Mouse (Mus musculus): ENCODE data around the gene Ankrd28. TPM values are rescaled to one million over a fixed set of nuclear protein-coding genes. Genes with fewer than 3 reads are reported as not detected.

Gene Ankrd28
- total RNA-seq, 2 experiments from 2014 or later, result 24.2 to 35.7 TPM

DNA sequence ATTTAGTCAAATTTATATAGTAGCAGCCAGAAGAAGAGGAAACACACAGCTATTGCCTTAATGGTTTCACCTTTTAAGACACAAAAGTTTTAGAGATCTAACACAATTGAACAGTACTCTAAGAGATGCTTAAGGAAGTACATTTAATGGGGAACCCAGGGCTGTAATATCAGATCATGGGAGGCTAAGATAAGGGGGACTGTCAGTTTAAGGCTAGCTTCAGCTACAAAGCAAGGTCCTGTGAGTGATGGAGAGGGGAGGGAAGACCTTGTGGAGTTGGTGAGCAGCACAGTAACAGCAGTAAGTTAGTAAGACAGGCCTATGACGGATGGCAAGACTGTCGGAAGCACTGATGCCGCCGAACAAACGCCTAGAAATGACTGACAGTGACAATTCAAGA, 113.1 kb downstream of the Ankrd28 start:
- ATAC-seq (ENCODE audit: poor library complexity, severe bottlenecking), result no peak

GRCm38 (mm10) chr14:31715669-31716068, 114.8 kb downstream of the Ankrd28 start:
- ATAC-seq (ENCODE audit: poor library complexity, severe bottlenecking), result no peak

DNA sequence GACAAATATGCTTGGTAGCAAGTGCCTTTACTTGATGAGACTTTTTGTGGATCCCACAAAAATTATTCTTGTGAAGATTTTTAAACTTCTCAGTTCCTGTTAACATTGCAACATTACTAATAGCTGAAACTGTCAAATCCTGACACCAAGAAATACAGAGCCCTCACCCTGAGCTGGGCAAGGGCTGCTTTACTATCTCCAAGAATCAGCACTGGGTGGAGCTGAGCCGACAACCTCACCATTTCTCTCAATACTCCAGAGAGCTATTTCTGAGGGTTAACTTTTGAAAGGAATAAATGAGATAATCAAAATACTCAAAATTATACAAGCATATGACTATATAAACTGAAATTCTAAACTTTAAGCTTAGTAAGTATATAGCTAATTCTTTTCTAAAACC, 121.1 kb downstream of the Ankrd28 start:
- ATAC-seq (ENCODE audit: poor library complexity, severe bottlenecking), result no peak

- no peak for ATAC-seq (ENCODE audit: poor library complexity, severe bottlenecking)
These were observed 130.1 kb downstream of the Ankrd28 start for GRCm38 (mm10) chr14:31700376-31700775.

DNA sequence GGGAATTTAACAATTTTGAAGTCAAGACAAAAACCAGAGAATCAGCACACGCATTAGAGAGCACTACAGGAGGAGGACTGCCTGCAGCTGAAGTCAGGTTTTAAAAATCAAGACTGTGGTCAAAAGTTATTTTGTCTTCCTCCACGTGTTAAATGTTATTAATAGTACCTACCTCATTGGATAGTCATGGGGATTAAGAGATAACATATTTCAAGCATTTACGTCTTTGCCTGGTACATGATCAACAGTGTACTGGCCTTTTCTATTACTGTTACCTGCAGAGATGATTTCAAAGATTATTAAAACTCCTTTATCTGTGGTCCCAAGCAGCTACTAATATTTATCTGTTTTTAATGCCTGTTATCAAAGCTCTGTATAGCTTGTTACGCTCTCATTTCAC, 132.7 kb downstream of the Ankrd28 start:
- no peak for ATAC-seq (ENCODE audit: poor library complexity, severe bottlenecking)

GRCm38 (mm10) chr14:31697346-31697745, 133.1 kb downstream of the Ankrd28 start:
- ATAC-seq (ENCODE audit: poor library complexity, severe bottlenecking), result no peak

- 0 out of 2 replicates have a peak, but pooled peaks have one; percentile 7 for ATAC-seq (ENCODE audit: poor library complexity, severe bottlenecking)
These were observed 133.5 kb downstream of the Ankrd28 start for GRCm38 (mm10) chr14:31696985-31697303.

DNA sequence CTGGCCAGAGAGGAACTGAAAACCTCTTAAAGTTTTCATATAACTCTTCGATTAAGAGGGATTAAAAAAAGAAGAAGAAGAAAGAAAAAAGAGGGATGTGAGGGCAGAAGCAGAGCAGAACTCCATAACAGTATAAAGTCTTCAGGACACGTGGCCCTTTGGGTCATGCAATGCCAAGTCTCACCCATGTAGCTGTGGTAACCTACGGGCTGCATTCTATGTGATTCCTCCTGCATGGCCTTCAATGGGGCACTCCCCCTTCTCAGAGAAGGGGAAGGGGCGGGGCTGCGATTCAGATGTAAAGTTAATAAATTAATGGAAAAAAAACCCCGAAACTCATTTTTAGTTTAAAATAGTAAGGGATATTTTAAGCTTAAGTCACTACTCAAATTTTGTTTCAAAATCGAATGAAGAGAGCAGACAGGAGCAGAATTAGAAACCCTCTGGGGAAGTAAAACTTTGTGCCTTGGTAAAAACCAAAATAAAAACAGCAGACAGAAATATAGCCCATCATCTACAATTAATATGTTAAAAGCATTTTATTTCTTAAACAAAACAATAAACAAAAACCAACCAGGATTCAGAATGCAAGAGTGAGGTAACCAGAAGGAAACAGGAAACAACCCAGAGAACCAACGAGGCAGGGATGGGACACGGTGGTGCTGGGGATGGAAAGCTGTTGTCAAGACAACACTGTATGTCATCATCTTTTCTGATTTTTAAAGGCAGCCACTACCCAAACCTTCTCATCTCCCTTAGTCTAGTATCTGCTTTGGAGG, 134.1 kb downstream of the Ankrd28 start:
- peak; percentile 52 for ATAC-seq (ENCODE audit: poor library complexity, severe bottlenecking)

- no peak for ATAC-seq (ENCODE audit: poor library complexity, severe bottlenecking)
These were observed 137.9 kb downstream of the Ankrd28 start for GRCm38 (mm10) chr14:31692536-31692935.

GRCm38 (mm10) chr14:31686231-31686630, 144.2 kb downstream of the Ankrd28 start:
- no peak for ATAC-seq (ENCODE audit: poor library complexity, severe bottlenecking)

DNA sequence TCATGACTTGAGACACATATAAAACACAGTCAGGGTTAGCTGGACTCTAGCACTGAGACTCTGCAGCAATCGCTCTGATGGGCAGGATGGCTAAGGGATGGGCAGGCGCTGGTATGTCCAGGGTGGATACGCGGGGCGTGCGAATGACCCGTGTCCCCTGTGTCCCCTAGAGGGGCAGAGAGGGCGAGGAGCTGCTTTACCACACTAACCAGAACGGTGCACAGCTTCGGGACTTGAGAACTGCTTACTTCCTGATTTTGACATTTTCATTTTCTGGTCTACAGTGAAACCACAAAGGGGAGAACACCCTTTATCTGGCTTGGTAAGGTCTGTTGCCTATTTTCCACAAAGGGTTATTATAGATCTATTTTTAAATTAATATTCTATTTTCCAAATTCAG, 144.8 kb downstream of the Ankrd28 start:
- peak; percentile 75 for ATAC-seq (ENCODE audit: poor library complexity, severe bottlenecking)

DNA sequence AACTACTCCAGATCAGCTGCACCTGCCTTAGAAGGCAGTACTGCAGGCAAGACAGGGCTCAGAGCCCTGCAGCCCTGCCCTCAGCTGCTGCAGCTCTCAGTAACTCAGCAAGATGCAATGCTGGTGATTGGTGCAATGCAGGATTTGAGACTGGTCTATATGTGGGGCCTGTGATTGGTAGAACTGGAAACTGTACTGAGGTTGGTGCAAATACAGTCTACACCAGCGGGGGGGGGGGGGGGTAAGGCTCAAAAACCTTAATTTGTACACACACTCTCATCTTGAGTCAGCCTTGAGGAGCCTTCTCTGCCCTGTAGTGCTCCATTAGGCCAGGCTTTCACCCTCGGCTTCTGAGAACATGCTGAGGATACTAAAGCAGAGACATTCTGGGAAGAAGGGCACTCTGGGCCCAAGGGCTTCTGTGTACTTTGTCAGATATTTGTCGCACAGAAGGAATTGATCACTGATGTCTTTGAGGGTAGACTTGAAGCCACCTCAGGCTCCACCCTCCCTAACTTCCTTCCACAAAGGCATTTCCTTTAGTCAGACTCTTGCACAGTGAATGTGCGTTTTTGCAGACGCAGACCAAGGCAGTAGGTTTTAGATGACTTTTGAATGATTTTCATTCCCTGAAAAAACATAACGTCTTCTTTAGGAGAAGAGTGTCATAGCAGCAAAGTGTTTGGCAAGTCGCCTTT, 146.0 kb downstream of the Ankrd28 start:
- ATAC-seq (ENCODE audit: poor library complexity, severe bottlenecking), result peak; percentile 77

DNA sequence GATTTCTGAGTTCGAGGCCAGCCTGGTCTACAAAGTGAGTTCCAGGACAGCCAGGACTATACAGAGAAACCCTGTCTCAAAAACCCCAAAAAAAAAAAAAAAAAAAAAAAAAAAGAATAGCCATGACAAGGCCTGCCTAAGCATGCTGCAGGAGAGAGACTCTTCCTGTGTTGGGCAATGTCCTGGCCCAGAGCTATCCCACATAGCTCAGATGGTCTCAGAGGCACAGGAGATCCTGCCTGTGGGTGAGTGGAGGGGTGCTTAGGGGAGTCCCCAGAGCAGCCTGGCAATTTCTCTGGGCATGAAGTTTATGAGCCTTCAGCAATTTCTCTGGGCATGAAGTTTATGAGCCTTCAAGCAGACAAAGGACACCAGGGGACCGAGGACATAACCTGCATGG, 146.8 kb downstream of the Ankrd28 start:
- ATAC-seq (ENCODE audit: poor library complexity, severe bottlenecking), result no peak

DNA sequence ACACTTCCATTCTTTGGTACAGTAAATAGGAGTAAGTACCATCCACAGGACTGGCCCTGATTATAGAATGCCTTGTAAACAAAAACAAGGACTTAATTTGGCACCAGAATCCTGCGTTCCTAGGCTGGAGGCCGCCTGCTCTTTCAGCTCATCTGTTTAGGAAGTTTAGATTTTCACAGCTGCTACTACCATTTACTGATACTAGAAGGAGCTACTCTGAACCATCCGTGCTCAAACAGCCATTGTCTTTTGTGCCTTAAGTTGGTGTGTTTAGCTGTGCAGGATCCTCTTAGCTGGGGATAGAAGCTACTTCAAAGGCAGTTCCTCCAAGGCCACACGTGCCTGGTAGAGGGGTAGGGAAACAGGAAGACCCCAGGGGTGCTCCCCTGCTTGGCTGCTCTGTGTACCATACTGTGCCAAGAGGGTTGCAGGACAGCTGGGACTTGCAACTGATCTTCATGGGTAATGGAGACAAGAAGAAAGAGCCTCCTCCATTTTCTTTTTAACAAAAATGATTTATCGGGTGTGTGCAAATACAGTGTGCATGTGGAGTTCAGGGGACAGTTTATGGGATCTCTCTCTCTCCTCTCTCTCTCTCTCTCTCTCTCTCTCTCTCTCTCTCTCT, 148.4 kb downstream of the Ankrd28 start:
- no peak for ATAC-seq (ENCODE audit: poor library complexity, severe bottlenecking)

- no peak for ATAC-seq (ENCODE audit: poor library complexity, severe bottlenecking)
These were observed 149.2 kb downstream of the Ankrd28 start for GRCm38 (mm10) chr14:31681291-31681690.

DNA sequence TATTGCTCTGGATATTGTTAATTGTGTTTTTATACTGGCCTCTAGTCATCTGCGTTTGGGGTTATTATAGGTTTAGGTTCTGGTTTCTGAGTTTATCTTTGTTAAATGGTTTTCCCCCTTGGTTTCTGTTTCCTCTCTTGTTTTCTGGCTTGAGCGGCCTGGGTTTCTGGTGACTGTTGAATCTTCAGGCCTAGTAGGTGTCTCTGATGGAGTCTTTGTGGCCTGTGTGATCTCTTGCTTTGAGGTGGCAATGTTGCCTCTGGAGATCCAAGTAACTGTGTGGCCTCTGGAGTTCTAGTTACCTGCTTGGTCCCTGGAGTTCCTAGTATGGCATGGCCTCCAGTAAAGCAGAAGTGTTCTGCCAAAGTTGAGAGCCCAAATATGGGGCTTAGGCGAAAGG, 149.8 kb downstream of the Ankrd28 start:
- ATAC-seq (ENCODE audit: poor library complexity, severe bottlenecking), result no peak

- ATAC-seq (ENCODE audit: poor library complexity, severe bottlenecking), result peak; percentile 62
These were observed 158.7 kb downstream of the Ankrd28 start for GRCm38 (mm10) chr14:31671635-31672320.

GRCm38 (mm10) chr14:31669642-31670490, 160.6 kb downstream of the Ankrd28 start:
- peak; percentile 77 for ATAC-seq (ENCODE audit: poor library complexity, severe bottlenecking)

DNA sequence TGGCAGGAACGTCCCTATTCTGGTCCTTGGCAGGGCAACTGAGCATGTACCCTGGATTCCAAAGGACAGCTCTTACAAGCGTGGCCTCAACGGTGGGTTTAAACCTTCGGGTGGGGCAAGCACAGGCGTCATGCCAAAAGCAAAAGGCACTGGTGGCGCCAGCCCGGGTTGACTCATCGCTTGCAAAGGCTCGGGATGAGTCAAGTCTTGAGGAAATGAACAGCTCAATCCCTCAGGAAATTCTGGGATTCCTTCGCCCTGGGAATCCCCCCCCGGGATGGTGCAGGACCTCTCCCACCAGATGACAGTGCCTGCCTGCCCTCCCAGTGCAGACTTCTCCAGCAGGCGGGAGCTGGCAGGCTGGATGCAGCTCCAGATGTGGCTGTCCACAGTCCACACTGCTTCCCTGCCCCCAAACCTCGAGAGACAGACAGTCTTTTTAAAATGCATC, 161.3 kb downstream of the Ankrd28 start:
- ATAC-seq (ENCODE audit: poor library complexity, severe bottlenecking), result 0 out of 2 replicates have a peak, but pooled peaks have one; percentile 2

DNA sequence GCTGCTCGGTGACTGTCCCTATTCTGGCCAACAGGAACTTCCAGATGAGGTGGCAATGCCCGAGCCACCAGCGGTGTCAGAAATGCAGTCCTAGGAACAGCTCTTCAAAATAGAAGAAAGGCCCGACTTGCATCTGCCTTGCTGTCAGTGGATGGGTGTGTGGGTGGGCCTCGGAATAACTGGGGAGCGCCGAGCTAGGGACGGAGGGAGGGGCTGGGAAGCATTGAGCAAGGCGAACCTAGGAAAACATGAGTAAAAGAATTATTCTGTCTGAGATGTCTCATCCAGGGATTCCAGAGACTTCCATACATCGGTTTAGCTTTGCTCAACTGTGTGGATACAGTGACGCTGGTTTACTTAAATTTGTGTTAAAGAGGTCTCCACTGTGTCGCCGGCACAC, 162.1 kb downstream of the Ankrd28 start:
- no peak for ATAC-seq (ENCODE audit: poor library complexity, severe bottlenecking)

Measured in megakaryocyte, adult 5-6 weeks (primary cell).